Mouse (Mus musculus) lung, embryonic 14.5 days (tissue): ENCODE data around the gene Wdr75. TPM values are rescaled to one million over a fixed set of nuclear protein-coding genes. Genes with fewer than 3 reads are reported as not detected.

ENCODE experiments used
- ATAC-seq: fragments of 200-750 bp; cut with Nextera tagmentation; 2 replicates; pipeline ENCODE4 v1.8.0; 2017; ENCODE audit warnings: mild to moderate bottlenecking, moderate TSS enrichment, moderate library complexity; ENCODE audit not compliant: insufficient read depth
- DNase-seq: peaks from one replicate; pipeline ENCODE4 v3.0.0-alpha.2; 2015
- H3K27ac ChIP-seq: fragments of 300-500 bp; sonication (generic); 2 replicates; pipeline ENCODE4 v1.5.1; 2014; ENCODE audit warnings: low read depth, mild to moderate bottlenecking, moderate library complexity
- H3K27me3 ChIP-seq: fragments of 300-500 bp; sonication (generic); 2 replicates; pipeline ENCODE4 v1.6.1; 2014; ENCODE audit warnings: low read length, control low read depth; ENCODE audit not compliant: insufficient read depth
- H3K36me3 ChIP-seq: fragments of 300-500 bp; sonication (generic); 2 replicates; pipeline ENCODE4 v1.6.1; 2014; ENCODE audit warnings: control low read depth; ENCODE audit not compliant: insufficient read depth
- H3K4me1 ChIP-seq: fragments of 300-500 bp; sonication (generic); 2 replicates; pipeline ENCODE4 v1.6.1; 2014; ENCODE audit warnings: antibody characterized with exemption, control low read depth; ENCODE audit not compliant: insufficient read depth
- H3K4me2 ChIP-seq: fragments of 300-500 bp; sonication (generic); 2 replicates; pipeline ENCODE4 v1.6.1; 2014; ENCODE audit warnings: mild to moderate bottlenecking
- H3K4me3 ChIP-seq: fragments of 300-500 bp; sonication (generic); 2 replicates; pipeline ENCODE4 v1.5.1; 2014; ENCODE audit warnings: low read depth, low read length
- H3K9ac ChIP-seq: fragments of 300-500 bp; sonication (generic); 2 replicates; pipeline ENCODE4 v1.6.1; 2014
- H3K9me3 ChIP-seq: fragments of 300-500 bp; sonication (generic); 2 replicates; pipeline ENCODE4 v1.6.1; 2016; ENCODE audit warnings: low read depth, low read length, control low read depth
- CTCF ChIP-seq: IDR thresholded peaks from 2 replicates; pipeline ENCODE4 v1.5.1; 2016; ENCODE audit warnings: antibody characterized with exemption, low read depth
- WGBS: fragments of 180-500 bp; shearing (Covaris S2); extraction: QIAGEN DNeasy Blood & Tissue Kit; methylation state at CpG from one replicate; pipeline ENCODE4 v1.1.7; 2014; 5-methylcytosine and 5-hydroxymethylcytosine counted together
- polyA plus RNA-seq: library from polyadenylated mRNA; unstranded; fragments of >200 nt; fragmentation: Nextera tagmentation; extraction: Ambion mirVana; gene quantifications from 2 replicates; pipeline ENCODE4 v1.2.1, GENCODE M21; 2014

Gene Wdr75
- polyA plus RNA-seq, 1 experiment from 2014 or later: 96.9 TPM

GRCm38 (mm10) chr1:45766123-45766522, 28.8 kb upstream of the Wdr75 start:
- no peaks in the 10 kb centered on the region for H3K27me3 ChIP-seq
- ATAC-seq (peak; percentile 57), DNase-seq (peak; percentile 94)
- no peaks in the 10 kb centered on the region for H3K36me3 ChIP-seq
- H3K27ac ChIP-seq: peak overlapping the region; percentile 87
- no peak overlapping the region for H3K4me2 ChIP-seq
- H3K4me3 ChIP-seq: no peak overlapping the region
- no peaks in the 10 kb centered on the region for H3K9me3 ChIP-seq
- TF ChIP-seq CTCF: peak; percentile 76
- H3K9ac ChIP-seq: no peak overlapping the region
- H3K4me1 ChIP-seq: 0 out of 2 replicates have a peak, but pooled peaks cover 6% of the 10 kb centered on the region
- WGBS: 9% methylated on average over 8 of the region's 8 CpGs

- 52% methylated on average over 5 of the region's 5 CpGs for WGBS
- no peak for TF ChIP-seq CTCF
- Histone ChIP-seq H3K9ac (no peak overlapping the region), H3K36me3 (no peaks in the 10 kb centered on the region), H3K4me2 (no peak overlapping the region), H3K4me3 (no peak overlapping the region), H3K9me3 (no peaks in the 10 kb centered on the region), H3K27me3 (no peaks in the 10 kb centered on the region), H3K27ac (peak overlapping the region; percentile 5; the same call in 1 of the 2 replicates), H3K4me1 (0 out of 2 replicates have a peak, but pooled peaks cover 6% of the 10 kb centered on the region)
- peak; percentile 39 for DNase-seq
- no peak for ATAC-seq
Measured at GRCm38 (mm10) chr1:45767533-45767932, 27.4 kb upstream of the Wdr75 start.

- ATAC-seq (no peak), DNase-seq (no peak)
- Histone ChIP-seq H3K36me3 (no peaks in the 10 kb centered on the region), H3K9me3 (no peaks in the 10 kb centered on the region), H3K27me3 (no peaks in the 10 kb centered on the region), H3K27ac (no peak overlapping the region), H3K9ac (no peak overlapping the region), H3K4me1 (0 out of 2 replicates have a peak, but pooled peaks cover 6% of the 10 kb centered on the region), H3K4me2 (no peak overlapping the region), H3K4me3 (no peak overlapping the region)
- no peak for TF ChIP-seq CTCF
- 90% methylated on average over 13 of the region's 13 CpGs for WGBS
Measured at GRCm38 (mm10) chr1:45769321-45769720, 25.6 kb upstream of the Wdr75 start.

GRCm38 (mm10) chr1:45770051-45770450, 24.9 kb upstream of the Wdr75 start:
- TF ChIP-seq CTCF: no peak; the same call in 1 of the 2 replicates
- H3K27me3 ChIP-seq: no peaks in the 10 kb centered on the region
- H3K4me2 ChIP-seq: no peak overlapping the region
- H3K9ac ChIP-seq: no peak overlapping the region
- no peaks in the 10 kb centered on the region for H3K36me3 ChIP-seq
- H3K4me3 ChIP-seq: no peak overlapping the region
- DNase-seq: no peak
- WGBS: 97% methylated on average over 2 of the region's 2 CpGs
- no peak overlapping the region for H3K27ac ChIP-seq
- H3K4me1 ChIP-seq: 0 out of 2 replicates have a peak, but pooled peaks cover 5% of the 10 kb centered on the region
- no peaks in the 10 kb centered on the region for H3K9me3 ChIP-seq
- ATAC-seq: no peak

- no peak for TF ChIP-seq CTCF
Measured at GRCm38 (mm10) chr1:45780606-45781288, 14.2 kb upstream of the Wdr75 start.

GRCm38 (mm10) chr1:45816889-45817288, 21.9 kb downstream of the Wdr75 start:
- WGBS: 21% methylated on average over 1 of the region's 1 CpGs
- peak; percentile 83 for DNase-seq
- Histone ChIP-seq H3K27me3 (no peaks in the 10 kb centered on the region), H3K4me3 (no peak overlapping the region), H3K27ac (no peak overlapping the region), H3K36me3 (peaks cover 91% of the 10 kb centered on the region), H3K4me1 (no peaks in the 10 kb centered on the region), H3K4me2 (no peak overlapping the region), H3K9ac (no peak overlapping the region), H3K9me3 (no peaks in the 10 kb centered on the region)
- no peak for ATAC-seq
- TF ChIP-seq CTCF: peak; percentile 88

More at GRCm38 (mm10) chr1:45780606-45781288, 14.2 kb upstream of the Wdr75 start:
- DNase-seq (peak; percentile 80), ATAC-seq (peak; percentile 80; the same call in 1 of the 2 replicates)
- H3K27ac ChIP-seq: no peak overlapping the region
- 58% methylated on average over 4 of the region's 4 CpGs for WGBS
- H3K9me3 ChIP-seq: no peaks in the 10 kb centered on the region
- no peaks in the 10 kb centered on the region for H3K4me1 ChIP-seq
- no peak overlapping the region for H3K4me2 ChIP-seq
- no peak overlapping the region for H3K4me3 ChIP-seq
- H3K27me3 ChIP-seq: no peaks in the 10 kb centered on the region
- H3K36me3 ChIP-seq: no peaks in the 10 kb centered on the region
- H3K9ac ChIP-seq: no peak overlapping the region

GRCm38 (mm10) chr1:45818564-45818963, 23.6 kb downstream of the Wdr75 start:
- 93% methylated on average over 9 of the region's 9 CpGs for WGBS
- Histone ChIP-seq H3K4me2 (no peak overlapping the region), H3K4me1 (no peaks in the 10 kb centered on the region), H3K36me3 (peaks cover 92% of the 10 kb centered on the region), H3K9me3 (no peaks in the 10 kb centered on the region), H3K27me3 (no peaks in the 10 kb centered on the region), H3K9ac (no peak overlapping the region), H3K4me3 (no peak overlapping the region), H3K27ac (no peak overlapping the region)
- no peak for DNase-seq
- TF ChIP-seq CTCF: no peak
- ATAC-seq: no peak
